Mouse (Mus musculus): ENCODE data around the gene Gse1.

The Gse1 gene

DNA sequence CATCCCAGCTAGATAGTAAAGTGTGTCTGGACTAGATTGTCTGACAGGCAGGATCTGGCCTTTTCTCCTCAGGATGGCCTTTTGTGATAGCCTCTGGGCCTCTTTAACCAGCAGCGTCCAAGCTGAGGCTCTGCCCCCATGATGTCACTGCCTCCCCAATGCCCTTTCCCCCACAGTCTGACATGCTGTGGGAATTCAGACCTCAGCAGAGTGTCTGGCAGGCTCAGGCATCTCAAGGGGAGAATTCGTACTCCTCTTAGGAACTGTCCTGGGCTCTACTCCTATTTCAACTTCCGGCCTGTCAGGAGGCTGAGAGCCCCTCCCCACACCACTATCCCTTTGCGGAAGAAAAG lies 236.3 kb downstream of the Gse1 start:
- no peak for DNase-seq

DNA sequence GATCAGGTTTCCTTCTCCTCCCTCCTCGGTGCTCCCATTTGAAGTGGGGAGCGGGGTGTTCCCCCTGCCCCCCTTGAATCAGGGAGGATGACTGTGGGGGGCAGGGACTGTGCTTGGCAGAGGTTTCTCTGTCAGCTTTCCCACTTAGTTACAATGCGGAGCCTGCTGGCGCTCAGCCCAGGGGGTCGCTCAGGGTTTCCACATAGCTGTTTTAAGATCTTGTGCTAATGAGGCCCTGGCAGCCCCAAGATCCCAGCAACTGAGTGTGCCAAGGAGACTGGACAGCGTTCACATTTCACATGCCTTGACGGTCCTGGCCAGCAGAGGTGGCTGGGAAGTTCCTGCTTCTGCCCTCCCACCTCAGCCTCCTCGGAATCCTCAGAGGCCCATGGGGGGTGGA lies 237.5 kb downstream of the Gse1 start:
- DNase-seq, result peak; percentile 80 to 91

DNA sequence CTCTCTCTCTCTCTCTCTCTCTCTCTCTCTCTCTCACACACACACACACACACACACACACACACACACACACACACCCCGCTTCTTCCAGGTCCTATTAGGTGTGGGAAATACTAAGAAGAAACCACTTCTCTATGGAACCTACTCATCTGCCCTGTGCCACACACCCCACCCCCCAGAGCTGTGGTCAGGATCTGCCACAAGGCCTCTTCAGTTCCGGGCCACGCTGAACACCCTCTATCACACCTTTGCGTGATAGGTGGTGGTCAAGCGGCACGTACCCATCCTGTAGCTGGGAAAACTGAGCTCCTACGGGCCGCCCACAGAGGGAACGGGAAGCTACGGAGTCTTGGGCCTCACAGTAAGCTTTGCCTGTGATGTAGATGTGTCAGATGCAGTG lies 238.0 kb downstream of the Gse1 start:
- DNase-seq, result no peak

DNA sequence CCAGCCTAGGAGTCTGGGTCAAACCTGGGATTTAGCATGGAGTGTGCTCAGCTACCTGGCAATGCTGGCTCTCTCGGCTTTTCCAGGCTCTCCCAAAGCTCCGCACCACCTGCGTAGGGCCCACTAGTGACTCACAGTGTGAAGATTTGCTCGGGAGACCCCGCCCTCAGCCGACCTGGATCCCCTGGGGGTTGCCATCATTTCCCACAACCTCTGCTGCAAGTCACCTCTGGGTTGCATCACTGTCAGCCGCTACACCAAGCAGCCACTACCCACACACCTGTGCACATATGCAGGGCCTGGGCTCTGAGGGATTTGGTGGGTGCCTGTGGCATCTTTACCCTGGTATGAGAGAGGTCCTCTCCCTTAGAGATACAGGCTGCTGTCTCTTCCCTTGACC lies 239.3 kb downstream of the Gse1 start:
- DNase-seq, result no peak

DNA sequence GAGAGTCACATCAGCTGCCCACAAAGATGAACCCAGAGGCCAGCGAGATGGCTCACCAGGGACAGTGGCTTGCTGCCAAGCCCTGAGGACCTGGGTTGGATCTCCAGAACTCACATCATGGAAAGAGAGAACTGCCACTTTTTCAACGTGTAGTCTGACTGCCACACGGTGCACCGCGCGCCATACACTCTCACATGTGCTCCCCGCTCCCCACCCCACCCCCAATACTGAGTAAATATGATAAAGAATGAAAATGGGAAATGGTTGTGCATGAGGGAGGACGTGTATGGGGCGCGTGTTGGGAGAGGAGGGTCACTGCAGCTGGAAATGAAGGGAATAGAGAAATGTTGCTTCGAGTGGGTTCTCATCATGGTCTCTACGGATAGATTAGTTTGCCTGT lies 241.9 kb downstream of the Gse1 start:
- DNase-seq, result no peak

DNA sequence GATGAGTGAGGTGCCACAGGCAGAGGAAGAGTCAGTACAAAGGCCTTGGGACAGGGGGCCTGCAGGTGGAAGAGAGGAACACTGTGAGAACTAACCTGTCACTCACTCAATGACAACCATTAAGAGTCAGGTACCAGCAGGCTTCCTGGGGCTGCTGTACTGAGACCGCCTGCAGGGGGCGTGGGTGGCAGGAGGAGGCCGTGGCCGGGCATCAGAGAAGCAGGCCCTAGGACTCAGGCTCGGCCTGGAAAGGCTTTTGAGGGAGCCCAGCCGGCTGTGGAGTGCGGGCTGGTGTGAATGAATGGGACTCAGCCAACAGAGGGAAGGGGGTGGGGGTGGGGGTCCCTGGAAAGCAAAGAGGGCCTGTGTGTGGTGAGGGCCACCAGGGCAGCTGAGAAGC lies 242.9 kb downstream of the Gse1 start:
- DNase-seq, result peak; percentile 68 to 73

DNA sequence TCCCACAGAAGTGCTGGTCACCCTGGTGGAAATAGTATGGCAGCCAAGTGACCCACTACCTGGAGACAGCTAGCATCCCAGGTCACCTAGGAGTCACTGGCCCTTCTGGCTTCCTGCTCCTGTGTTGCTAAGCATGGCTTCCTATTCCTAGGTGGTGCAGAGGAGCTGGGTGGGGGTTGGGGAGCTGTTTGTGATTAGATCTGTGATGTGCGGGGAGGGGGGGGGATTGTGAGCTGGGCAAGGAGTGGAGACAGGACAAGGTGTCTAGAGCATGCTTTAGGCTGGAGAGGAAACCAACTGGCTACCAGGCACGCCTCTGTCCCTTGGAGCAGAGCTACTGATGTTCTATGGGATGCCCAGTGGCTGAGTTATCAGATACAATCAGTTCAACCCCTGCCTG lies 243.5 kb downstream of the Gse1 start:
- no peak for DNase-seq

DNA sequence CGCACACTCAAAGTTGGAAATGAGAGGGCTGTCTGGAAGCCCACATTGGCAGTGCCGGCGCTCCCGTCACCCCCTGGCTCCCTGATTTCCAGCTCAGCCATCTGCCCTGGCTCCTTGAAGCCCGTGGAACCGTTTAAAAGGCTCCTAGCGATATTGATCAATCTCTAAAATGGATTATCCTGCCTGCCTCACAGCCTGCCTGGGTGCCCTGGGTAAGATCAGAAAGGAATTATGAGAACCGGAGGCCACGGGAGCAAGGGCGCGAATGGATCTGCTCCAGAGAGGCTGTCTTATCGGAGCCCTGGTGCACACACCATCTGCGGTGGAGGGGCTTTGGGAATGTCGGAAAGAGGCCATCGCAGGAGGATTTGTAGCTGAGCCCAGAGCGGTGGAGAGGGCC lies 244.0 kb downstream of the Gse1 start:
- DNase-seq, result no peak

DNA sequence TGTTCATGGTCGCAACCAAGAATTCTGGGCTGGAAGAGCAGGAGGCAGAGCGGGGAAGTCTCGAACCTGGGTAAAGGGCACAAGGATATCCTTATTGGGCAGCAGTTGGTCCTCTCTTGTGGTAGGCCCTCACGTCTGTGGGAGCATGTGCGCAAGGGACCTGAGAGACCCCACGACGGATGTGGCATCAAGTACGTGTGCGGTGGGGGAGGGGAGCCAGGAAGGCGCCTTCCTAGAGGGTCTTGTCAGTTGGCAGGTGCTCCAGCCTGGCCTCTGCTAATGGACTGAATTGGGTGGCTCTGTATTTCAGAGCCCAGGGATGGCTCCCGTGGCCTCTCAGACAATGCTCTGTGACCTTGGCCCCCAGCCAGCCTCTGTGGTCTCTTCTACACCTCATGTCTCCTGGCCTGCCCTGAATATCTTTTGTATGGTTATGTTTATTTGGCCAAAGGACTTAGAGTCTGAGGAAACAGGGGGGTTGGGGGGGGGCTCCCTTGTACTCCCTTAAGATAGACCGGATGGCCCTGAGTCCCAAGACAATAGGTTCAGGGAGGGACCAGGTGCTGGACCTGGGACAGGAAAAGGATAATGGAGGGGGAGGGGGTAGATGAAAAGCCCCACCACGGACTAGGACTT lies 245.6 kb downstream of the Gse1 start:
- DNase-seq, result peak; percentile 71 to 87

DNA sequence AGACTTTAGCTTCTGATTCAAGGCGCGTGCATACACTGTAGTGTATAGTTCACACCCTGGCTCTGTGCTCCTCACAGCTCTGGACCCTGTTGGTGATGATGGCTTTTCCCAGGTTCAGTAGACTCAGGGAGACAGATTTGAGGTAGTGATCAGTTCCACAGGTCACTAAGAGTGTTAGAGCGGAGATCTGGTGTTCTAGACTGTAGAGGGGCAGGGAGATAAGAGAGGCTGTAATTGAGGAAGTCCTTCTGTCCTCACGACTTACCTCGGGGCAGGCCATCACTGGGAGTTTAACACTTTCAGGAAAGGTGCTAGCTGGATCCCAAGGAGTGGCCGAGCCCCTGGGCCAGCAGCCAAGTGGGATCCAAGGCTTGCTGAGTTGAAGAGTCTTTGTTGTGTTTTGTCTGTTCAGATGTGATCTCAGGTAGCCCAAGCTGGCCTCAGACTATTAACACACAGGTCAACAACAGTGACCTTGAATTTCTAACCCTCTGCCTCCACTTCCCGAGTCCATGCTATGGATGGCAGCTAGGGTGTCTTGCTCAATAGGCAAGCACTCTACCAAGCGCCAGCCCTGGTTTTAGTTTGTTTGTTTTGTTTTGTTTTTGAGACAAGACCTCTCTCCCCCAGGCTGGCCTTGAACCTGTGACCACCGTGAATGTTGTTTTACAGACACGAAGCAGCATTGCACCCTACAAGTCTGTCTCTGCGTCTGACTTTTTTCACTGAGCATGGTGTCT lies 246.4 kb downstream of the Gse1 start:
- no peak for DNase-seq

DNA sequence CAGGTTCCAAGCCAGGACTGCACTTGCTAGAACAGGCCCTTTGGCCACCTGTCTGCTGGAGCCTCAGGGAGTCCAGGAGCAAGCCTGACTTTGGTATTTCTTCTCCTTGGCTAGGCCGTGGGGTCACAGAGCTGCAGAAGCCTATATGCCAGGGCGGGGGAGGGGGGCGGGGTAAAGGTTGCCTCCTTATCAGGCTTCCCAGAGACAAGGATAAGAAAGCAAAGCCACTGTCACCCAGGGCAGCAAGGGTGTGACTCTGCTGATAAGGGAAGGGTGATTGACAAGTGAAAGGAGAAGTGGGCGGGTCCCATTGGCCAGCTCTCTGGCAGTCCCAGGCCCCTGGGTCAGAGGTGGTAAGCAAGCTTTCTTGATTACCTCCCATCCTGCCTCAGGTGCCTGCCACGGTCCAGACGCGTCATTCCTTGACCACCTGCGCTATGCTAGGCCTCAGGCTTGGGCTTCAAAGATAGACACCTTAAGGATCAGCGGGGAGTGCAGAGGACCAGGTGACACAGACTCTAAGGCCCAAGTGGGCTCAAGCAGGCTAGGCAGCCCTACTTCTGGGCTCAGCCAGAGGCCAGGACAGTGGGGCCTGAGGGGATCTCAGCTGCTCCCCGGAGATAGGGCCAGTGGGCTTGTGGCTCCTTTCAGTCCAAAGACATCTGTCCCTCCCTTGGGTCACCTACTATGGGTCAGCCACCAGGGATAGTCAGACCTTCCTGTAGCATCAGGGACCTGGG lies 247.4 kb downstream of the Gse1 start:
- peak; percentile 53 to 58 for DNase-seq

DNA sequence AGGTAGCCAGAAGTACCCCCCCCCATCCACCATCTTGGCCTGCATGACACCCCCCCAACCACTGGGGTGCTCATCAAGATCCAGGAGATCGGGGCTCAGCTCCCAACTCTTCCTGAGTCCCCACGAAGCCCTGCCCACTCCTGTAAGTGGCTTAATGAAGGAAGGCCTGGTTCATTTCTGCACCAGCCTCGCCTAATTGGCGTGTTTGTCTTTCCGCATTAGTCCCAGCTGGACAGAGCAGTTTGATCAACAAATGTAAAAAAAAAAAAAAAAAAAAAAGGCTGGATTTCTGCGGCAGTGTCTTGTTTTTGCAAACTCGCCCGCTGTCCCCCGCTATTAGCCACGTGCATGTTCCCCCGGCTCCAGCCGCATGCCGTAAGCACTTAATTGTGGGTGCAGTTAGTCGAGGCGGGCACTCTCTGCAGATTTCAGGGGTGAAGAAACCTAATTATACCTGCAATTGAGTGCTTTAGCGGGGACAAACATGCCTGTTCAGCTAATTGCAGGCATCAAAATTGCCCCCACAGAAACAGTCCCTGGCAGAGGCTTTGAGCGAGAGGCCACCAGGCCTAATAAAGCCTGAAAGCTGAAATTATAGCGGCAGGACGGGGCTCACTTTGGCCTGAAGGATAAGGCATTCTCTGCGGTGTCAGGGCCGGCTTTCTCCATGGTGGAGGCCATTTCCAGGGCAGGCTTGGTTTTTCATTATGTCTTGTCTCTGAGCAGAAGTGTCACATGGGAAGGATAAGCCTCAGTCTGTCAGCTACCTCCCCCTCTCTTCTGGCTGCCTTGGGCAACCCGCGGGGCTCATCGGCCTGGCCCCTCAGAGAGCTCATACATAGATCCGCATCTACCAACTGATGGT lies 248.7 kb downstream of the Gse1 start:
- DNase-seq, result peak in 1 of 2 experiments; percentile 50

DNA sequence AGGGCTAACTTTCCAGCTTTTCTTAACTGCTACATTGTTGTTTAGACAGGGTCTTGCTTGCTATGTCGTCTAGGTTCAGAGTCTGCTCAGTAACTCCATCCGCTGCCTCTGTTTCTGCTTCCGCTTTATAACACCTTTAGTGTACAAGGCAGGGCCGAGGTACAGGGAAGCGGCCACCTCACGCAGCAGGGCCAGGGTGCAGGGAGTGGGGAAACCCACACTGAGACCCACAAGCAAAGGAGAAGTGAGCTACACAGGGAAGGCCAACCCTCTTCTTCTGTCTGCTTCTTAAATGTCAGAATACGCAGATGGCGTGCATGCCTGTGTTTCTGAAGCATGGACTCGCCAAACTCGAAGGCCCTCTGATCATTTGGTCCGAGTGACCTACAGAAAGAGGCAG lies 250.5 kb downstream of the Gse1 start:
- no peak for DNase-seq

DNA sequence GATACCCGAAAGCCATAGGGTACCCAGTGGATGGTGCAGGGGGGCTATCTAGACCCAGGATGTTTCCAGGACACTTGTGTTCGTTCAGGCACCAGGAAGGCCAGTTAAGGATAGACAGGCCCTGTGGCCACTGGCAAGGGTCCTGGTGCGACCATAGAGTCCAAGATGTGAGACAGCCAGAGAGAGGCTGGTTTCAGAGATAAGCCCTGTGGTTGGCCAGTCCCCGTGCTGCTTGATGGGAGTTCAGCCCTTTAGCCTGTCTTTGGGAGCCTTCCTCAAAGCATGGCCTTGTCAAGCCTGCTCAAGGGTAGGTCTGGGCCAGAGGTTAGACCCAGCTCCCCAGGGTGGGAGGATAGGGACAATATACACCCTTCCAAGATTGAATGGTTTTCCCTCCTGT lies 251.4 kb downstream of the Gse1 start:
- no peak for DNase-seq

DNA sequence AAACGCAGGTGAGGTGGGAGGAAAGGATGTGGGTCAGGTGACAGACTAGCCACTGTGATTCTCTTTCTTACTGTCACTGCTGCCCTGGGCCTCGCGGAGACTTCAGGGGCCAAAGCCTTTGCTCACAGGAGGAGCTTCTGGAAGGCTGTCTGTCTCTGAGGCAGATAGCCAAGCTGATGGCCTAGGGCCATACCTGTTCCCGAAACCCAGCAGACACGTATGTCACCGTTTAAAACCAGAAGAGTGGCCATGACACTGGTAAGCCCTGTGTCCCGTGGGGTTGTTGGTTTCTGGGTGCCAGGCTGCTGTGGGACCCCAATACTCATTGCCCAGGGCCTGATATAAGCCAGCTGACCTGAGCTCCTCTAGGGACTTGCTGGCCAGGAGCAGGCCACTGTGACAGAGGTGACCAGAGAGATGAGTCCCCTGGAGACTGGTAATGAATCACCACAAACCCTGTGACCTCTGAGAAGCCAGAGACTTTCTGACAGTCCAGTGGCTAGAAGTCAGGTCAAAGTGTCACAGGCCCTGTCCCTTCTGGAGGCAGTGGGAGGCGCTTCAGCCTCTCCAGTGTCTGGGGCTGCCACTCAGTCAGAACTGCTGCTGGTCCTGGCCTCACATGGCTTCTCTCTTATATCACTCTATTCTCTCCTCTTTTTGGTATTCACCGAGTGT lies 253.9 kb downstream of the Gse1 start:
- no peak for DNase-seq

DNA sequence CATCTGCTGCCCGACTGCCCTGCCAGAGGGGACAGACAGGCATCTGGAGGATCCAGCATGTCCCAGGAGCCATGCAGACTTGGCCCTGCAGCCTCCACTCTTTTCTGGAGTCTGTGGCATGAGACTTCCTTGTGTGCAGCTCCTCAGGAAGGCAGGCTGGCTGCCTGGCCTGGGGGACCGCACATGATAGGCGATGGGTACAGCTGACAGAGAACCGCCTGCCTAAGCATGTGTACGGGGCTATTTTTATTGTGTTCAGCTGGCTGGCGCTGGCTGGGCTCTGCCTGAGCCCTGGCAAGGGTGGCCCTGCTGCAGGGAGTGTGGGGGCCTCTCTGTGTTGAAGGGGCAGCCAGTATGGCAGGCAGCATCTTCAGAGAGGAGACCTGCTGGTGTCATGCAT lies 256.2 kb downstream of the Gse1 start:
- DNase-seq, result no peak

DNA sequence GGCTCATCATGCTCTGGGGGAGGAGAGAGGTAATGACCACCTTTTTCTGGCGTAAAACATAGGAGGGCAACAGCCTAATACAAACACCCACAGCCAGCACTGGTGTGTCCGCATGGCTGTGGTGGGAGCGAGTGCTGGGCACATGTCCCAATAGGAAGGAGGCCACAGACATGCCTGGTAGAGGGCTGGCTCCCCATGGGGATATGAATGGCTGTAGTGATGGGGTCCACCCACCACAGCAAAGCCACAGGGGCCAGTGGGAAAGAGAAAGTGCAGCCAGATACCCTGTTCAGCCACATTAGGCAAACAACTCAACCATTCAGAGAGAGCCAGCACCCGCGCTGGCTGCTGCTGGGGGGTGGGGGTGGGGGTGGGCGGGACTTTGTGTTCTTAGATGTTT lies 256.9 kb downstream of the Gse1 start:
- no peak for DNase-seq

DNA sequence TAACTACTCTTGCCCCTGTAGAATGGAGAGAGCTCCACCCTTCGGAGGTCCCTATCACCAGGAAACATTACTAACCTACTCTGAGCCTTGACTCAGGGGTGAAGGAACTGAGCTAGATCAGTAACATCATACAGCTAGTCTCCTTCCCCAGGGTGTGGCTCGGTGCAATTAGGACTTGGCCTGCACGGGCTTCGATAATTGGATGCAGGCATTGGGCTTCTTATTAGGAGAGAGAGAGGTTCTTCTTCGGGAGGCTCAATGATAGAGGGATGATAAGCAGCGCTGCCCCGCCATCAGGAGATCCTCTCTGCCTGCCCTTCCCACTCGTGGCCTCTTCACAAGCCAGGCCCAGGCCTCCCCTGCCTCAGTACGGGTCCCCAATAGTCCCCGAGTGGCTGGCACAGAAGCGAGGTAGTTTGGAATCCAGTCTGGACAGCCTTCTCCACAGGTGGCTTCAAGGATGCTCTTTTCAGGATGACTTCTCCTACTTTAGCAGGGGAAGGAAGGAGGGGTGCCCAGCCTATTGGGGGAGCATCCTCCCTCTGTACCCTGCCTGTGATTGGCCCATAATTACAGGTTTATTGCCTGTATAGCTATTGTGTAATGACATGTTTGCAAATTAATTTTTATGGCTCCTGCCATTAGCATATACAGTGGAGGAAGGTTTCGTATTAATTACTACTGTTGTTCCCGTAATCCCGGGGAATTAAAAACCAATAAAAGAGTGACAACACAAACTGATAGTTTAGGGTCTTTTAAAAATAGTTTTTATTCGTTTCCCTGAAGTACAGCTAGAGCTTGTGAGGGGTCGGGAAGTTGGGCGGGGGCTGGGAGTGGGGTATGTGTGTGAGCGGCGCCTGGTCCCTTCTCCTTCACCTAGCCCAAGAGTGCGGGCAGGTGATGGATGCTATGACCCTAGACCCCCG lies 257.6 kb downstream of the Gse1 start:
- no peak for DNase-seq

DNA sequence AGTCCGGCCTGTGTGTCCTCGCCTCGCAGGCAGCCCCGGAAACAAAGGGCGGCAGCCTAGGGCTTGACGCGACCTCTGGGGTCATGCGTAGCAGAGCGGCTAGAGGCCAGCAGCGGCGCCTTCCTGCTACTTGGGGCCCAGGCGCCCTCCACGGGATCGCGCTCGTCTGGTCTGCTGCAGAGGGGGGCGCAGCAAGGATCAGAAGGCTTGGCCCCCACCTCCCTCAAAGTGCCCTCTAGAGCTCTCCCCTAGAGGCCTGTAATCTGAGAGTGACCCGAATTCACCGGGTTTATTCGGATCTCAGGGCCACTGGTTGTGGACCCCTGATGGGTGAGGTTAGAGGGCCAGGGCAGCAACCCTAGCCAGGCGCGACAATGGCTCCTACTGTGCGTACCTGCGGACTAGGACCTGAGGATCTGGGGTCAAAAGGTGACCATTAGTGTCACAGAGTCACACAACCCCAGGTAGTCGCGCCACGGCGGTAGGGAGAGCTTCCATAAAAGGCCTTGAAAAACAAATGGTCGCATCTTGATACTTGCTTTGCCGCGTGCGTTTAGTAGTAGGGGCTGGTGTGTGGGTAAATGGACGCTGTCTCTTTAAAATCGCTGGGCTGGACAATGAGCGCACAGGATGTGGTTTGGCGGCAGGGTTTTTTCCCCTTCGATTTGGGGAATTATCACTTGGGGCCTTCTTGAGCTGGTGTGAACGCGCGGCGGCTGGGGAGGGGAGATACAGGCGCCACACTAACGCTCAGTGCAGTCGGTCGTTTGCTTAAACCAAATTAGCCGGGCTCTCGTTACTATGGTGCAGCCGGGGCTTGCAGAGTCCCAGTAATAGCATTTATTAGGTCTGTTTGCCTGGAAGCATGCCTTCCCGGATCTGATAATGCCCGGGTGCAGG lies 258.5 kb downstream of the Gse1 start:
- peak; percentile 49 to 76 for DNase-seq

DNA sequence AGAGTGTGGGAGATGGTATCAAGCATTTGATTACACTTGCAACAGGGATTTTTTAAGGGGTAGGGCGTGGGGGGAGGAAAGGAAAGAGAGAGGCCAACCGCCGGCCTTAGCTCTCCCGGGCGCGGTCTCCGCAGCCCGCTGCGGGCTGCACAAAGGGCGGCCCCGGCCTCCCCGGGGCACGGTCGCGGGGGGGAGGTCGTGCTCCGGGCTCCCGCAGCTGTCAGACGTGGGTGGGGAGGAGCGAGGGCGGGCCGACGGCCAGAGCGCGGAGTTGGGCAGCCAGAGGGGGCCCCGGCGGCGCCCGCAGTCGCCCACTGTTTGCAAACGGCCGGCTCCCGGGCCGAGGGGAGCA lies 259.1 kb downstream of the Gse1 start:
- peak in 1 of 2 experiments; percentile 76 for DNase-seq

All from lung, postnatal 4 days (tissue).